Mouse (Mus musculus): ENCODE results near the gene 4930558K02Rik. TPM values are rescaled to one million over a fixed set of nuclear protein-coding genes. Genes with fewer than 3 reads are reported as not detected.

The 4930558K02Rik gene
- polyA plus RNA-seq, 1 experiment from 2014 or later, result not detected

DNA sequence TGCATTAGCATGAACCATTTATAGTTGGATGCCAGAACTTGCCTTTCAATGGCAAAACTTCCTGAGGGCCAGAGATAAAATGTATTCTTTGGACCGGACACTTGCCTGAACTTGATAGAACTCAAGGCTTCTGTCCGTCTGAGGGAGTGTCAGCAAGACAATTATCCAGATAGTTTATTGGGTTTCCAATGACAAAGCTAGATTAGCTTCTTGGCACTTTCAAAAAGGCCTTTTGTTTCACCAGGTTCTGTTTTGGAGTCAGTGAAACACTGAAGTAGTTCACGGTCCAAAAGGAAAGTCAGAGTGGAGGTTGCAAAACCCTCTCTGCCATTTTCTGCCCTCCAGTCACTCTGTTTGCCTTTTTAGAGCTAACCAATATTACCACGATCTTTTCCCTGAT lies 48.1 kb downstream of the 4930558K02Rik start:
- Histone ChIP-seq H3K27me3 (no peaks in the 10 kb centered on the region), H3K4me1 (no peaks in the 10 kb centered on the region), H3K9ac (no peak overlapping the region), H3K27ac (no peak overlapping the region), H3K36me3 (no peaks in the 10 kb centered on the region), H3K4me2 (no peak overlapping the region), H3K4me3 (replicated peaks) (no peak overlapping the region), H3K9me3 (replicated peaks) (no peaks in the 10 kb centered on the region)
- no peak for ATAC-seq (replicated peaks; ENCODE audit: low FRiP score)
- 44% methylated on average over 4 of the region's 4 CpGs for WGBS

GRCm38 (mm10) chr1:161927976-161928375 lies 51.5 kb downstream of the 4930558K02Rik start:
- H3K9ac ChIP-seq, result no peak overlapping the region
- WGBS, result 86% methylated on average over 2 of the region's 2 CpGs
- H3K4me1 ChIP-seq, result no peaks in the 10 kb centered on the region
- H3K4me3 ChIP-seq (replicated peaks), result no peak overlapping the region
- no peak for ATAC-seq (replicated peaks; ENCODE audit: low FRiP score)
- H3K36me3 ChIP-seq, result no peaks in the 10 kb centered on the region
- H3K4me2 ChIP-seq, result no peak overlapping the region
- H3K27me3 ChIP-seq, result no peaks in the 10 kb centered on the region
- H3K27ac ChIP-seq, result no peak overlapping the region
- H3K9me3 ChIP-seq (replicated peaks), result no peaks in the 10 kb centered on the region

GRCm38 (mm10) chr1:161925281-161925805 lies 54.1 kb downstream of the 4930558K02Rik start:
- no peak overlapping the region for H3K27ac ChIP-seq
- H3K4me3 ChIP-seq (replicated peaks), result no peak overlapping the region
- no peak overlapping the region for H3K9ac ChIP-seq
- ATAC-seq (replicated peaks; ENCODE audit: low FRiP score), result no peak
- H3K27me3 ChIP-seq, result no peaks in the 10 kb centered on the region
- no peaks in the 10 kb centered on the region for H3K36me3 ChIP-seq
- no peaks in the 10 kb centered on the region for H3K9me3 ChIP-seq (replicated peaks)
- no peak overlapping the region for H3K4me2 ChIP-seq
- no peaks in the 10 kb centered on the region for H3K4me1 ChIP-seq
- 90% methylated on average over 13 of the region's 13 CpGs for WGBS

GRCm38 (mm10) chr1:161924321-161924720 lies 55.1 kb downstream of the 4930558K02Rik start:
- WGBS, result 61% methylated on average over 3 of the region's 3 CpGs
- Histone ChIP-seq H3K9me3 (replicated peaks) (no peaks in the 10 kb centered on the region), H3K4me3 (replicated peaks) (no peak overlapping the region), H3K27ac (no peak overlapping the region), H3K9ac (no peak overlapping the region), H3K27me3 (no peaks in the 10 kb centered on the region), H3K36me3 (no peaks in the 10 kb centered on the region), H3K4me2 (no peak overlapping the region), H3K4me1 (no peaks in the 10 kb centered on the region)
- ATAC-seq (replicated peaks; ENCODE audit: low FRiP score), result no peak

DNA sequence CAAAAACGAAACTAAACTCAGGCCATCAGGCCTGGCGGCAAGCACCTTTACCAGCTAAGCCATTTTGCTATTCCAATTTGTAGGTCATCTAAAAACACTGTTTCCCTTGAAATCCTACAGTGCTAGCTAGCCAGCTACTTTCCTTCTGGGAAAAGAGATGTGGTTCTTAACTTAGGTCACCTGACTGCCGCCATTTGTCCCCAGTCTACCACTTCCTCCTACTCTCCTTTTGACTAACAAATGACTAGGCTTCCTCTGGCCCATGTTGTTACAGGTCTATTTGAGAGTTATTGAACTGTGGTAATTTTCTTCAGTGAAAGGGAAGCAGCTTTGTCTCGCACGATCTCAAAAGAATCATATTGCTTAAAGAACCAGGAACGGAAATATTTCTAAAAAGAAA lies 57.5 kb downstream of the 4930558K02Rik start:
- no peak for ATAC-seq (replicated peaks; ENCODE audit: low FRiP score)
- Histone ChIP-seq H3K9ac (no peak overlapping the region), H3K4me2 (no peak overlapping the region), H3K27me3 (no peaks in the 10 kb centered on the region), H3K27ac (no peak overlapping the region), H3K9me3 (replicated peaks) (no peaks in the 10 kb centered on the region), H3K36me3 (no peaks in the 10 kb centered on the region), H3K4me1 (peaks cover 5% of the 10 kb centered on the region; the same call in 1 of the 2 replicates), H3K4me3 (replicated peaks) (no peak overlapping the region)
- WGBS, result 79% methylated on average over 6 of the region's 6 CpGs

DNA sequence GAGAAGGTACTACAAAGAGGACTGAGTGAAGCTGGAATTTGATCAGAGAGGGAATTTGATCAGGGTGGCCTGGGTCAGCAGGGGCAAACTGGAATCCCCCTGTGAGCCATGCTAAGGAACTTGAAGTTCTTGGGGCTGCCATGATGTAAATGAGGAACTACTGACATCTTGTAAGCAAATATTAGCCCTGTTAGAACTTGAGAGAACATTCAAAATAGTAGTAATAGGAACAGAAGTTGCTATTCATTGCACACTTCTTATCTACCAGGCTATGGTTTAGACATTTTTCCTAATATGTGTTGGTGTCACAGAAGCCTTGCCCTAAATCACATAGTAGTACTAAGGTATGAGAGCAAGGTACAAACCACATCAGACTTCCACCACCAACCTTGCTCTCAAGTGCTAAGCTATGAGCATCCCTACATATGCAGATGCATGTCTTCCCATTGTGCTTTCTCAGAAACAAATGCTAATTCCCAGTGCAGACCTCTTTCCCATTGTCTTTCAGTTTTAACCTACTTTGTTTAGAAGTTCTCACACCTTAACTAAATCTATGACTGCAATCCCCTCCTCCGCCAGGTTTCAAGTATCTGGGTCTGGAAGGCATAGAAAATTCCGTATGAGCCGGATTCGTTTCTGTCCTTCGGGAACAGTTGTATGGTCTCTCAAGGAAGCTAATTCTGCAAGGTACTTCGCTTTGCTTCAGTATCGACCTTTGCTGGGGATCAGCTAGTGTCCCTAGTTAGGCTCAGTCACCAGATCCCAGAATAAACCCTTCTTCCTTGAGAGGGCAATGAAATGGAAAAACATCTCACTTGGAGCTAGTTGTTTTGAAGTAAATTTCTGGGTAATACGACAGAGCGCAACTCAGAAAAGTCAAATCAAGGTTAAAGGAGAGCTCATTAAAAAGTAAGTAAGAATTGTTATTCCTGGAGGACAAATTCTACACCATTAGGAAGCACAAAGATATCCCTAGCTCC lies 58.7 kb downstream of the 4930558K02Rik start:
- no peak for ATAC-seq (replicated peaks; ENCODE audit: low FRiP score)
- no peak overlapping the region for H3K9ac ChIP-seq
- H3K4me3 ChIP-seq (replicated peaks), result no peak overlapping the region
- 90% methylated on average over 9 of the region's 9 CpGs for WGBS
- H3K9me3 ChIP-seq (replicated peaks), result no peaks in the 10 kb centered on the region
- H3K4me1 ChIP-seq, result peaks cover 10% of the 10 kb centered on the region
- H3K36me3 ChIP-seq, result no peaks in the 10 kb centered on the region
- H3K27me3 ChIP-seq, result no peaks in the 10 kb centered on the region
- H3K4me2 ChIP-seq, result no peak overlapping the region
- no peak overlapping the region for H3K27ac ChIP-seq

- H3K9ac ChIP-seq, result no peak overlapping the region
- no peaks in the 10 kb centered on the region for H3K27me3 ChIP-seq
- H3K4me3 ChIP-seq (replicated peaks), result no peak overlapping the region
- peaks cover 10% of the 10 kb centered on the region for H3K4me1 ChIP-seq
- no peaks in the 10 kb centered on the region for H3K36me3 ChIP-seq
- no peak for ATAC-seq (replicated peaks; ENCODE audit: low FRiP score)
- 89% methylated on average over 2 of the region's 2 CpGs for WGBS
- no peak overlapping the region for H3K4me2 ChIP-seq
- H3K27ac ChIP-seq, result no peak overlapping the region
- no peaks in the 10 kb centered on the region for H3K9me3 ChIP-seq (replicated peaks)
Observed at GRCm38 (mm10) chr1:161919594-161919993, 59.8 kb downstream of the 4930558K02Rik start.

DNA sequence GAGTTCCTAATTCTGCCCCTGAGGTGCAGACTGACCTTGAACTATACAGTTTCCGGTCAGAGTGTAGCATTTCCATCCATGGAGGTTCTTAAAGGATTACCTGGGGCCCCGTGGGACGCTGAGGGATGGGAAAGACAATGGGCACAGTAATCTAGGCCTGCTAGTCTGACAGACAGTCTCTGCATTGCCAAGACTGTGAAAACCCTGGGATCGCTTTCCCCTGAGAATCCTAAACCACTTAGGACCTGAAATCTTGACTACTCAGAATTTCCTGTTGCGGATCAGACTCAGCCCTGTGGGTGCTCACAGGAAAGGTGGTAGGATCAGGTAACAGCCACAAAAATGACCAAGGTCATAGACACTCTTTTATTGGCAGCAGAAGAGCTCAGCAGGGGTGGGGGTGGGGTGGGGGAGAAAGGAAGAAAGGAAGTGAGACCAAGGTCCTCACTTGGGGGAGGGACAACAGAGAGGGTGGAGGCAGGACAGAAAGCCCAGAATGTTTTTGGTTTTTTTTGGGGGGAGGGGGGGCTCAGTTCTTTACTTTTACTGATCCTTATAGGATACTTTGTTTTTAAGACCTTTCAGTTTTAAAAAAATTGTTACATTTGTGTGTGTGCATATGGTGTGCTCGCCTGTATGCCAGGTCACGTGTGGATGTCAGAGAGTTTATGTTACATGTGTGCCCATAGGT lies 60.6 kb downstream of the 4930558K02Rik start:
- no peaks in the 10 kb centered on the region for H3K27me3 ChIP-seq
- H3K27ac ChIP-seq, result no peak overlapping the region
- ATAC-seq (replicated peaks; ENCODE audit: low FRiP score), result 0 out of 2 replicates have a peak, but pooled peaks have one; percentile 9
- H3K4me2 ChIP-seq, result no peak overlapping the region
- H3K9me3 ChIP-seq (replicated peaks), result no peaks in the 10 kb centered on the region
- peaks cover 12% of the 10 kb centered on the region for H3K4me1 ChIP-seq
- 54% methylated on average over 7 of the region's 7 CpGs for WGBS
- H3K36me3 ChIP-seq, result no peaks in the 10 kb centered on the region
- no peak overlapping the region for H3K4me3 ChIP-seq (replicated peaks)
- H3K9ac ChIP-seq, result no peak overlapping the region

DNA sequence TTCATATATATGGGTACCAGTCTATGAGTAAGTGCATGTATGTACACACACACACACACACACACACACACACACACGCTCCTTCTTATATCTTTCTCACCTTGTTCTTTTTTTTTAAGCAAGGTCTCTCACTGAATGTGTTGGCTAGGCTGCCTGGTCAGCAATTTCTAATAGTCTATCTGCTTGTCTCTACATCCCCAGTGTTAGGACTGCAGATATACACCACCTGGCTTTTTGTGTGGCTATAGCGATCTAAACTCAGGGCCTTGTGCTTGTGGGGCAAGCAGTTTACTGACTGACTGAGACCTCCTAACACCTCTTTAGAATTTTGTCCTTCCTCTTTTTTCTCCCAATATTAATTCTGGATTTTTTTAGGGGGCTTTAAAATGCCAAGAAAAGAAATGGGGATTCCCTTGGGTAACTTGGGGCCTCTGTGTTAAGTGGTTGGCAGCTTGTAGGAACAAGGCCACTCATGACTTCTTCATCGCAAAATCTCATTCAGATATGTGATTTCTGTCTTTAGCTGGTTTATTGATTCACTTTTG lies 61.4 kb downstream of the 4930558K02Rik start:
- no peak overlapping the region for H3K4me3 ChIP-seq (replicated peaks)
- no peak overlapping the region for H3K9ac ChIP-seq
- no peak for ATAC-seq (replicated peaks; ENCODE audit: low FRiP score)
- no peaks in the 10 kb centered on the region for H3K9me3 ChIP-seq (replicated peaks)
- H3K4me1 ChIP-seq, result peaks cover 19% of the 10 kb centered on the region
- no peaks in the 10 kb centered on the region for H3K36me3 ChIP-seq
- H3K27me3 ChIP-seq, result no peaks in the 10 kb centered on the region
- 86% methylated on average over 3 of the region's 3 CpGs for WGBS
- H3K4me2 ChIP-seq, result no peak overlapping the region
- no peak overlapping the region for H3K27ac ChIP-seq

- H3K9me3 ChIP-seq (replicated peaks), result no peaks in the 10 kb centered on the region
- H3K4me2 ChIP-seq, result no peak overlapping the region
- peaks cover 19% of the 10 kb centered on the region for H3K4me1 ChIP-seq
- 0 out of 2 replicates have a peak overlapping the region, but pooled peaks have one; percentile 32 for H3K27ac ChIP-seq
- no peak overlapping the region for H3K4me3 ChIP-seq (replicated peaks)
- no peaks in the 10 kb centered on the region for H3K36me3 ChIP-seq
- H3K27me3 ChIP-seq, result no peaks in the 10 kb centered on the region
- 48% methylated on average over 3 of the region's 3 CpGs for WGBS
- peak; percentile 78 for ATAC-seq (replicated peaks; ENCODE audit: low FRiP score)
- H3K9ac ChIP-seq, result no peak overlapping the region
Observed at GRCm38 (mm10) chr1:161916036-161916435, 63.4 kb downstream of the 4930558K02Rik start.

DNA sequence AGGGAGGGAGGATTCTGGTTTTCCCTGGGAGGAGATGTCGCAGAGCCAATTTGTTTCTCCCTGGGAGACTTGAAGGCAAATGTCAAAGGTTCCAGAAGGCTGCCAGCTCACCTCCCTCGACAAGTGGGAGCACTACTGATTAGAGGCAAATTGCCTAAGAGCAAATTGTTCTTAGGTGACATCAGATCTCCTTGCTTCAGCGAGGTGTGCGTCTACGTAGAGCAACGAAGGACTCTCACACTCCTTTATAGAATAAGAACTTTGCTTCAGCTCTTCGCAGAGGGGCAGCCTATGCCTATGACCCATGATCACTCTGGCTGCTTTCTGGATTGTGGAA lies 65.8 kb downstream of the 4930558K02Rik start:
- Histone ChIP-seq H3K36me3 (no peaks in the 10 kb centered on the region), H3K27ac (no peak overlapping the region), H3K9ac (no peak overlapping the region), H3K4me3 (replicated peaks) (no peak overlapping the region), H3K27me3 (no peaks in the 10 kb centered on the region), H3K9me3 (replicated peaks) (no peaks in the 10 kb centered on the region), H3K4me2 (no peak overlapping the region), H3K4me1 (peaks cover 23% of the 10 kb centered on the region)
- ATAC-seq (replicated peaks; ENCODE audit: low FRiP score), result no peak
- 43% methylated on average over 7 of the region's 7 CpGs for WGBS
